Mouse (Mus musculus) macrophage (primary cell): ENCODE results near the gene Olfr1360. TPM values are rescaled to one million over a fixed set of nuclear protein-coding genes. Genes with fewer than 3 reads are reported as not detected.
"Not testable (repeated sequence)": the region's sequence is repeated elsewhere in the genome, so short reads cannot be mapped to it uniquely, and the experiment has no call there.

Source experiments
- H3K27ac ChIP-seq: fragments of 350-480 bp; formaldehyde crosslinking; 2 replicates; pipeline ENCODE4 v1.9.0; 2021
- H3K36me3 ChIP-seq: fragments of 350-480 bp; formaldehyde crosslinking; 2 replicates; pipeline ENCODE4 v1.9.0; 2021; ENCODE audit errors: inconsistent target
- H3K4me3 ChIP-seq: fragments of 350-480 bp; formaldehyde crosslinking; 2 replicates; pipeline ENCODE4 v1.9.0; 2021; ENCODE audit errors: inconsistent target
- H3K79me2 ChIP-seq: fragments of 350-480 bp; formaldehyde crosslinking; 2 replicates; pipeline ENCODE4 v1.9.0; 2021; ENCODE audit errors: inconsistent target
- WGBS: methylation state at CpG from one replicate; pipeline ENCODE4 v1.1.7; 2026; ENCODE audit warnings: inconsistent platforms; ENCODE audit not compliant: missing documents; 5-methylcytosine and 5-hydroxymethylcytosine counted together
- polyA plus RNA-seq: library from polyadenylated mRNA; stranded (reverse); fragments of 250-400 nt; gene quantifications from 3 replicates; pipeline ENCODE4 v1.2.4, GENCODE M21; 2018; ENCODE audit warnings: inconsistent platforms
- total RNA-seq, 78 experiments: library from RNA; depleted of rRNA; stranded (reverse); fragments of 250-400 nt; gene quantifications; 1 replicate in 9 of 78; 2 replicates in 24 of 78; 3 replicates in 43 of 78; 4 replicates in 2 of 78; pipeline ENCODE4 v1.2.4; 2018; ENCODE audit warnings: inconsistent platforms in 56 of 78

Olfr1360 gene
- not detected for total RNA-seq (2018; cell fraction: chromatin; rRNA removed)
- total RNA-seq (2018; cell fraction: cytosol; rRNA removed), result not detected
- not detected for total RNA-seq (2018; cell fraction: nucleus; rRNA removed)
- polyA plus RNA-seq, result not detected in 3 replicates

DNA sequence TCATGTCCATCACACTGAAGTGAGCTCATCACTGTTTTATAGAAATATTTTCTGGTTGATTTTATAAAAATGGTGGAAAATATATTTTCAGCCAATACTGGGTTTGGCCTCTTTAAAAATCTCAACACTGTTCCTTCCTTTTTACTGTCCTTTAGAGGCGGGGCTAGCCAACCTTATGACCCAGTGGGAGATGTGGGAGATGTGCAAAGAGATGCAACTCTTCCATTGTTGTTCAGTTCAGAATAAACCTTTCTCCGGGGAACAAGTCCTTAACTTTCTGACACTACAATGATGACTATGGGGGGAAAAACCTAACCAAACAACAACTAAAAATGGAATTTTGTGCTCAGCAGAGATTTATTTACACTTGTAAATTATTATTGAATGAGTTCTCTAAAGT is at the start of gene Olfr1360:
Gene Olfr1360, minus strand, starts transcription at position 101 of the 400 bp plus-strand sequence.
- Histone ChIP-seq H3K79me2 (no peaks in the 10 kb centered on the region), H3K27ac (no peak within 1 kb of the TSS), H3K36me3 (no peaks in the 10 kb centered on the region), H3K4me3 (no peak within 1 kb of the TSS)
- WGBS, result 76% methylated on average over 2 of the region's 2 CpGs

GRCm38 (mm10) chr13:21722993-21723836 is 46.0 kb upstream of the Olfr1360 start:
- Histone ChIP-seq H3K36me3 (no peaks in the 10 kb centered on the region), H3K79me2 (no peaks in the 10 kb centered on the region), H3K27ac (peak overlapping the region; percentile 35), H3K4me3 (no peak overlapping the region)
- WGBS, result 60% methylated on average over 5 of the region's 5 CpGs

DNA sequence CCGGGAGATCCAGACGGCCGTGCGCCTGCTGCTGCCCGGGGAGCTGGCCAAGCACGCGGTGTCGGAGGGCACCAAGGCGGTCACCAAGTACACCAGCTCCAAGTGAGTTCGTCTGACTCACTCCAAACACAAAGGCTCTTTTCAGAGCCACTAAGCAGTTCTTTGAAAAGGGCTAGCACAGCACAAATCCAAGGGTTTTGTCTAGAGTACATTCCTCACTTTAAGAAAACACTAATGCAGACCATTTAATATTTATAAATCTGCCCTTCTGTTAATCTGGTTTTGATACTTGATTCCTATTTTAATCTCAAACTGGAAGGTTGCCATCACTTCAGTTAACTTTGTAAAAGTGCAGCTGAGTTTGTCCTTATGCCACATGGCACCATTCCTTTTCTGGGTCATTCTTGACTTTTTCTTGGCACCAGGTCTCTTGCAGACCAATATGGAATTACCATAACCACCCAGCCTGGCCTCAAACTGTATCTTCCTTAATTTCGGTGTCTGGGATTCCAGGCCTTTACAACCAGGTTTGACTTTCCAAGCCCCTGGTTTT is 45.2 kb upstream of the Olfr1360 start:
- Histone ChIP-seq H3K36me3 (no peaks in the 10 kb centered on the region), H3K79me2 (no peaks in the 10 kb centered on the region), H3K27ac (peak overlapping the region; percentile 35), H3K4me3 (no peak overlapping the region)
- 14% methylated on average over 6 of the region's 11 CpGs for WGBS

DNA sequence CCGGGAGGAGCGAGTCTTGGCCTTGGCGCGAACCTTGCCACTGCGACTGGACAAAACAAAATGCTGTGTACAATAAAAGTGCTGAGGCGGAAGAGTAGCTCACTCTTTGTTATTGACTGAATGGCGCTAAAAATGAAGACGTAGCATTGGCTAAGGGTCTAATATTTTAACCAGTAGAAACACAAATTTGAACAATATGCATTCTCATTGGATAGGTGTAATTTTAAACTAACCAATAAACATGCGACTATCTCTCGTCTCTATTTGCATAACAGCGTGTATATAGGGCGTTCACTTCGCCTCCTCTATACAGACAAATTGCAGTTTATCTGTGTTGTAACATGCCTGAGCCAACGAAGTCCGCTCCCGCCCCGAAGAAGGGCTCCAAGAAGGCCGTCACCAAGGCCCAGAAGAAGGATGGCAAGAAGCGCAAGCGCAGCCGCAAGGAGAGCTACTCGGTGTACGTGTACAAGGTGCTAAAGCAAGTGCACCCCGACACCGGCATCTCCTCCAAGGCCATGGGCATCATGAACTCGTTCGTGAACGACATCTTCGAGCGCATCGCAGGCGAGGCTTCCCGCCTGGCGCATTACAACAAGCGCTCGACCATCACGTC is 44.7 kb upstream of the Olfr1360 start, which contains the start of gene Hist1h2bm:
Gene Hist1h2bm, plus strand, starts transcription at position 288 of the 616 bp plus-strand sequence.
- Histone ChIP-seq H3K4me3 (peak within 1 kb of the TSS; percentile 6; the same call in 1 of the 2 replicates), H3K27ac (peak within 1 kb of the TSS; percentile 65)
- not testable (repeated sequence) for H3K79me2 ChIP-seq, H3K36me3 ChIP-seq
- WGBS, result 0% methylated on average over 23 of the region's 37 CpGs

DNA sequence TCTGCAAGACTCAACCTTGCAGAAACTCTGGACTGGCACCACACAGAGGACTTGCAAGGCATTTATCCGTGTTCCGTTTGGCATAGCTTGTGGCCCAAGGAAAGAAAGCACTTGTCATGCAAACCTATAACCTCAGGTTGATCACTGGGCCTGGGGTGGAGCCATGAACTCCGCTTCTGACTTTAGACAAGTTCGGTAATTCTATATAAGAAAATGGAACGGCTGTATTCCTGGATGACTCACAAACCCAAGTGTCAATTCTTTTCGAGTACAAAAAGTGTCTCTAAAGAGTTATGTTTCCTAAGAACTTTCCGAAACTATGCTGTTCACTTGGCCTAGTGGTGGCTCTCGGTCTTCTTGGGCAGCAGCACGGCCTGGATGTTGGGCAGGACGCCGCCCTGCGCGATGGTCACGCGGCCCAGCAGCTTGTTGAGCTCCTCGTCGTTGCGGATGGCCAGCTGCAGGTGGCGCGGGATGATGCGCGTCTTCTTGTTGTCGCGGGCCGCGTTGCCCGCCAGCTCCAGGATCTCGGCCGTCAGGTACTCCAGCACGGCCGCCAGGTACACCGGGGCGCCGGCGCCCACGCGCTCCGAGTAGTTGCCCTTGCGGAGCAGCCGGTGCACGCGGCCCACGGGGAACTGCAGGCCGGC is 44.0 kb upstream of the Olfr1360 start:
- H3K4me3 ChIP-seq, result peak overlapping the region; percentile 6; the same call in 1 of the 2 replicates
- 9% methylated on average over 7 of the region's 44 CpGs for WGBS

DNA sequence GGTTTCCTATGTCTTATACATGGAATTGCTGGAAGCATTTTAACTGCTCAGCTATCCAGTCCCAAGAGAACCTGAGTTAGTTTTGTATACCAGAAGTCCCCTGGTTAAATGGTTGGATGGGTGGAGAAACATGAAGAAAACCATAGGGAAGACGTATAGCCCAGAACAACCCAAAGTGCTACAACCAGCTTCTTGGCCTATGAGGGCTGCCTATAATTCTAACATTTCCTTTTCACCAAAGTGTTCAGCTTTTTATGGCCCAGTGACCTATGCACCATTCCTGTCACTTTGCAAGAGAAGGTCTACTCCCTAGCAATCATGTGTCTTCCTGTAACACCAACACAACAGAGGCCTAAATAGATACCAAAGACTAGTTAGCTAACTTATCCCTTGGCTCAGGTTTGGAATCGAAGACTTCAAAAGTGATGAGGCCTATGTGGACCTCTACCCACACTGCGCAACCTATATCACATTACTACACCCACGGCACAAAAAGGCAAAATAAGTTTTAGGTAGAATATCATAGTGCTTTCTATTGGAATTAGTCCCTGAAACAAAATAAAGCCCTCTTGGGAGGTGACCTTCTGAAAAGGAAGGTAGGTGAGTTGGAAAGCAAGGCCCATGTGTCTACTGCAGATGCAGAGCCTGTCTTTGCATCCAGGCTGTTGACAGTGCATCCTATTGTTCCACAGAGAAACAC is 41.3 kb upstream of the Olfr1360 start:
- Histone ChIP-seq H3K27ac (peak overlapping the region; percentile 58), H3K36me3 (no peaks in the 10 kb centered on the region), H3K79me2 (no peaks in the 10 kb centered on the region), H3K4me3 (peak overlapping the region; percentile 26)
- WGBS, result 83% methylated on average over 4 of the region's 4 CpGs

More for the DNA sequence above, 44.0 kb upstream of the Olfr1360 start:
- peak overlapping the region; percentile 65 for H3K27ac ChIP-seq
- H3K79me2 ChIP-seq, H3K36me3 ChIP-seq: not testable (repeated sequence)

DNA sequence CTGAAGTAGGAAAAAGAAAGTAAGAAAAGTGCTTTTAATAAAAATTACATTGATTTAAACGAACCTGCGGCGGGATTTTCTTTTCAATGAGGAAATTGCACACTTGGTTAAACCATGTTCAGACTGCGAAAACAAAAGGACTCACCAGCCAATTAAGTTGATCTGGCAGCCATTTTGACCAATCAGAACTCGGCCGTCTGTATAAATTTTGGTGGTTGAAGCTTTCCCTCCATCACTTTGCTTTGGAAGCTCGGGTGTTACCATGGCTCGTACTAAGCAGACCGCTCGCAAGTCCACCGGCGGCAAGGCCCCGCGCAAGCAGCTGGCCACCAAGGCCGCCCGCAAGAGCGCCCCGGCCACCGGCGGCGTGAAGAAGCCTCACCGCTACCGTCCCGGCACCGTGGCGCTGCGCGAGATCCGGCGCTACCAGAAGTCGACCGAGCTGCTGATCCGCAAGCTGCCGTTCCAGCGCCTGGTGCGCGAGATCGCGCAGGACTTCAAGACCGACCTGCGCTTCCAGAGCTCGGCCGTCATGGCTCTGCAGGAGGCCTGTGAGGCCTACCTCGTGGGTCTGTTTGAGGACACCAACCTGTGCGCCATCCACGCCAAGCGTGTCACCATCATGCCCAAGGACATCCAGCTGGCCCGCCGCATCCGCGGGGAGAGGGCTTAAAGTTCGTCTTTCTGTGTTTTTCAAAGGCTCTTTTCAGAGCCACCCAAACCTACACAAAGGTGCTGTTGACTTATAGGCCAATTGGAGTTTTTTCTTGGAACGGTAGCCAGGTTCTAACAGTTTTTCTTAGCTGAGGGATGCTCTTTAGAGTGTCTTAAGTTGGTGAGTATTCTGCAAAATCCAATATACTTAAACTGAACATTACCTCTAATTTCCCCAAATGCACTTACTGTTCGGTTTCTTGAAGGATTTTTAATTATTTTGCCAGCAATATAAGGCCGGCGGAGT is 40.5 kb upstream of the Olfr1360 start, which contains the start of gene Hist1h3h:
Gene Hist1h3h, plus strand, starts transcription at position 263 of the 961 bp plus-strand sequence.
- WGBS, result 9% methylated on average over 15 of the region's 56 CpGs
- peak within 1 kb of the TSS; percentile 29 for H3K4me3 ChIP-seq
- peak within 1 kb of the TSS; percentile 86 for H3K27ac ChIP-seq
- not testable (repeated sequence) for H3K79me2 ChIP-seq, H3K36me3 ChIP-seq

GRCm38 (mm10) chr13:21716540-21717391 is 39.6 kb upstream of the Olfr1360 start:
- H3K36me3 ChIP-seq, H3K79me2 ChIP-seq: not testable (repeated sequence)
- H3K4me3 ChIP-seq, result peak overlapping the region; percentile 29
- peak overlapping the region; percentile 86 for H3K27ac ChIP-seq
- WGBS, result 0% methylated on average over 4 of the region's 38 CpGs

GRCm38 (mm10) chr13:21715864-21716539 is 38.8 kb upstream of the Olfr1360 start, which contains the start of the genes Hist1h2bl and Hist1h2ai:
Gene Hist1h2bl (minus strand): TSS chr13:21716143.
Gene Hist1h2ai (plus strand): TSS chr13:21716422.
- H3K36me3 ChIP-seq, H3K79me2 ChIP-seq: not testable (repeated sequence)
- H3K4me3 ChIP-seq, result peak within 1 kb of the TSS; percentile 29
- H3K27ac ChIP-seq, result peak within 1 kb of the TSS; percentile 86
- 0% methylated on average over 15 of the region's 50 CpGs for WGBS

- peak overlapping the region; percentile 14; the same call in 1 of the 2 replicates for H3K4me3 ChIP-seq
- H3K27ac ChIP-seq, result peak overlapping the region; percentile 51
- no peaks in the 10 kb centered on the region for H3K79me2 ChIP-seq
- no peaks in the 10 kb centered on the region for H3K36me3 ChIP-seq
- 3% methylated on average over 14 of the region's 22 CpGs for WGBS
Observed at GRCm38 (mm10) chr13:21715131-21715863, 38.1 kb upstream of the Olfr1360 start.

DNA sequence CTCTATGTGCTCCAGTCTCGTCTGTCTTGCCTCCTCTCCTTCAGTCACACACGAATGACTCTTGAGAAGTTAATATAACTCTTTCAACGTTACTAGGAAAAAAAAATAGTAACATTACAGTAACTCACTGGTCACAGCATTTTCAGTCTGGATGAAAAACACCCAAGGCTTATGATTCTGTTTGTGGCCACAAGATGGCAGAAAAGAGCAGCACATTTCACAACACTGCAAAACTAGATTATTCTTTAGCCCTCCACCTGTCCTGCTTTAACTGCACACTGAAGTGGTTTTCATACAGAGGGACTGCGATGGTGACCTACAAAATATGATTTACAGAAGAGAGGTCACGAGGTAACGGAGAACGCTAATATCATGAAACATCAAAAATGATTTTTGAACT is 37.5 kb upstream of the Olfr1360 start:
- Histone ChIP-seq H3K27ac (peak overlapping the region; percentile 51), H3K36me3 (no peaks in the 10 kb centered on the region), H3K4me3 (peak overlapping the region; percentile 14; the same call in 1 of the 2 replicates), H3K79me2 (no peaks in the 10 kb centered on the region)
- WGBS, result 2% methylated on average over 7 of the region's 7 CpGs
